Mouse (Mus musculus) heart, postnatal 0 days (tissue): Measurements from ENCODE around the gene Tekt2. TPM values are rescaled to one million over a fixed set of nuclear protein-coding genes. Genes with fewer than 3 reads are reported as not detected.

Experiments used
- ATAC-seq: fragments of 200-750 bp; cut with Nextera tagmentation; 2 replicates; pipeline ENCODE4 v1.8.0; 2017; ENCODE audit warnings: low read depth, moderate number of reproducible peaks, moderate library complexity; ENCODE audit not compliant: insufficient read depth
- DNase-seq: peaks from one replicate; pipeline ENCODE4 v3.0.0-alpha.2; 2016; ENCODE audit warnings: low spot score
- H3K27ac ChIP-seq: fragments of 300-500 bp; sonication (generic); 2 replicates; pipeline ENCODE4 v1.5.1; 2014; ENCODE audit warnings: low read depth, mild to moderate bottlenecking
- H3K27me3 ChIP-seq: fragments of 300-500 bp; sonication (generic); 2 replicates; pipeline ENCODE4 v1.6.1; 2014; ENCODE audit warnings: low read length, mixed read lengths; ENCODE audit not compliant: control insufficient read depth, insufficient read depth
- H3K36me3 ChIP-seq: fragments of 300-500 bp; sonication (generic); replicated peaks from 2 replicates; pipeline ENCODE4 v1.6.1; 2014; ENCODE audit warnings: low read length, mixed read lengths; ENCODE audit not compliant: control insufficient read depth, insufficient read depth
- H3K4me1 ChIP-seq: fragments of 300-500 bp; sonication (generic); 2 replicates; pipeline ENCODE4 v1.6.1; 2014; ENCODE audit warnings: antibody characterized with exemption; ENCODE audit not compliant: control insufficient read depth, insufficient read depth
- H3K4me2 ChIP-seq: fragments of 300-500 bp; sonication (generic); 2 replicates; pipeline ENCODE4 v1.6.1; 2014; ENCODE audit warnings: low read depth, mild to moderate bottlenecking, low read length, moderate library complexity
- H3K4me3 ChIP-seq: fragments of 300-500 bp; sonication (generic); 2 replicates; pipeline ENCODE4 v1.5.1; 2014; ENCODE audit warnings: low read depth, low read length
- H3K9ac ChIP-seq: fragments of 300-500 bp; sonication (generic); replicated peaks from 2 replicates; pipeline ENCODE4 v1.6.1; 2014; ENCODE audit warnings: low read depth, low read length, mixed read lengths
- H3K9me3 ChIP-seq: fragments of 300-500 bp; sonication (generic); replicated peaks from 2 replicates; pipeline ENCODE4 v1.6.1; 2016; ENCODE audit warnings: low read length; ENCODE audit not compliant: control insufficient read depth
- CTCF ChIP-seq: IDR thresholded peaks from 2 replicates; pipeline ENCODE4 v1.5.1; 2016; ENCODE audit warnings: antibody characterized with exemption, control low read depth, low read depth
- EP300 ChIP-seq: IDR thresholded peaks from 2 replicates; pipeline ENCODE4 v1.6.1; 2016; ENCODE audit warnings: antibody characterized with exemption, low read depth
- WGBS: fragments of 180-500 bp; shearing (Covaris S2); extraction: QIAGEN DNeasy Blood & Tissue Kit; methylation state at CpG from one replicate; pipeline ENCODE4 v1.1.7; 2014; 5-methylcytosine and 5-hydroxymethylcytosine counted together
- polyA plus RNA-seq: library from polyadenylated mRNA; unstranded; fragments of >200 nt; fragmentation: Nextera tagmentation; extraction: Ambion mirVana; gene quantifications from 2 replicates; pipeline ENCODE4 v1.2.1, GENCODE M21; 2015
- total RNA-seq: library from RNA; depleted of rRNA; stranded (reverse); fragments of >200 nt; gene quantifications from 2 replicates; pipeline ENCODE4 v1.2.3, GENCODE M21; 2014; ENCODE audit warnings: low replicate concordance

The Tekt2 gene
- total and polyA plus RNA-seq, 2 experiments from 2014 or later, result 0.27 TPM; not detected in 1

DNA sequence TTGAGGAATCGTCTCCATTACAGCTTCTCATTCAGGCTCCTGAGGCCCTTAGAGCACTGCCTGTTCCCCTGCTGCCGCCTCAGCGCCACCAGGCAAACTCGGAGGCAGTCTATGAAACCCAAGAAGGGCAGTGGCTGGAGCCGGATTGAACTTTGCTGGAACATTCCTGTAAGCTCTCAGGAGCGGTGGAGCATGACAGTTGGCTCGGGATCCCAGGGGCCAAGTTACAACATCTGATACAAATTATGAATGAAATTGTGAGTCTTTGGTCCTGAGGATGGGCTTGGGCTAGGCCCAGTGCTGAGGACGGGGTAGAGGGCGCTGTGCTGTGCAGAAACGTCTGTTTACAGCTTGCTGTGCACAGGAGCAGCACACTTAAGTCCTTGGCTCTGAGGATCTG lies 11.1 kb downstream of the Tekt2 start:
- Histone ChIP-seq H3K27ac (no peak overlapping the region), H3K9me3 (no peaks in the 10 kb centered on the region), H3K4me2 (no peak overlapping the region), H3K4me1 (0 out of 2 replicates have a peak, but pooled peaks cover 3% of the 10 kb centered on the region), H3K9ac (no peak overlapping the region), H3K27me3 (0 out of 2 replicates have a peak, but pooled peaks cover 3% of the 10 kb centered on the region), H3K36me3 (peaks cover 23% of the 10 kb centered on the region), H3K4me3 (no peak overlapping the region)
- TF ChIP-seq CTCF (no peak), EP300 (no peak)
- DNase-seq (no peak), ATAC-seq (no peak)
- WGBS, result 60% methylated on average over 10 of the region's 10 CpGs

GRCm38 (mm10) chr4:126313202-126313601 lies 12.3 kb downstream of the Tekt2 start:
- Histone ChIP-seq H3K4me2 (no peak overlapping the region), H3K27ac (no peak overlapping the region), H3K4me3 (no peak overlapping the region), H3K36me3 (peaks cover 21% of the 10 kb centered on the region), H3K4me1 (0 out of 2 replicates have a peak, but pooled peaks cover 3% of the 10 kb centered on the region), H3K9ac (no peak overlapping the region), H3K27me3 (0 out of 2 replicates have a peak, but pooled peaks cover 10% of the 10 kb centered on the region), H3K9me3 (no peaks in the 10 kb centered on the region)
- ATAC-seq (peak; percentile 27; the same call in 1 of the 2 replicates), DNase-seq (no peak)
- TF ChIP-seq EP300 (no peak), CTCF (no peak)
- WGBS, result 33% methylated on average over 5 of the region's 5 CpGs

- H3K4me1 ChIP-seq, result 0 out of 2 replicates have a peak, but pooled peaks cover 3% of the 10 kb centered on the region
- TF ChIP-seq EP300, result no peak
- TF ChIP-seq CTCF, result no peak
- H3K9ac ChIP-seq, result no peak overlapping the region
- WGBS, result 91% methylated on average over 16 of the region's 16 CpGs
- no peak overlapping the region for H3K4me2 ChIP-seq
- H3K36me3 ChIP-seq, result peaks cover 6% of the 10 kb centered on the region
- 0 out of 2 replicates have a peak, but pooled peaks cover 10% of the 10 kb centered on the region for H3K27me3 ChIP-seq
- no peak for DNase-seq
- no peak overlapping the region for H3K4me3 ChIP-seq
- H3K9me3 ChIP-seq, result no peaks in the 10 kb centered on the region
- H3K27ac ChIP-seq, result no peak overlapping the region
- no peak for ATAC-seq
Observed at GRCm38 (mm10) chr4:126311566-126312200, 13.8 kb downstream of the Tekt2 start.

DNA sequence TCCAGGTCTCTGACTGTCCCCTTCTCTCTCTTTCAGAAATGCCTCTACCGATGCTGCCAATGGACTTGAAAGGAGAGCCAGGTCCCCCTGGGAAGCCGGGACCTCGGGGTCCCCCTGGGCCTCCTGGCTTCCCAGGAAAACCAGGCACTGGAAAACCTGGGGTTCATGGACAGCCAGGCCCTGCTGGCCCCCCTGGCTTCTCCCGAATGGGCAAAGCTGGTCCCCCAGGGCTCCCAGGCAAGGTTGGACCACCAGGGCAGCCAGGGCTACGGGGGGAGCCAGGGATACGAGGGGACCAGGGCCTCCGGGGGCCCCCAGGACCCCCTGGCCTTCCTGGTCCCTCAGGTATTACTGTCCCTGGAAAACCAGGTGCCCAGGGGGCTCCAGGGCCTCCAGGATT lies 15.1 kb downstream of the Tekt2 start:
- no peaks in the 10 kb centered on the region for H3K9me3 ChIP-seq
- H3K4me3 ChIP-seq, result no peak overlapping the region
- 0 out of 2 replicates have a peak, but pooled peaks cover 10% of the 10 kb centered on the region for H3K27me3 ChIP-seq
- H3K9ac ChIP-seq, result no peak overlapping the region
- H3K4me1 ChIP-seq, result 0 out of 2 replicates have a peak, but pooled peaks cover 3% of the 10 kb centered on the region
- no peaks in the 10 kb centered on the region for H3K36me3 ChIP-seq
- no peak overlapping the region for H3K27ac ChIP-seq
- WGBS, result 68% methylated on average over 7 of the region's 7 CpGs
- DNase-seq (peak; percentile 0), ATAC-seq (no peak)
- no peak for TF ChIP-seq EP300
- no peak for TF ChIP-seq CTCF
- no peak overlapping the region for H3K4me2 ChIP-seq

DNA sequence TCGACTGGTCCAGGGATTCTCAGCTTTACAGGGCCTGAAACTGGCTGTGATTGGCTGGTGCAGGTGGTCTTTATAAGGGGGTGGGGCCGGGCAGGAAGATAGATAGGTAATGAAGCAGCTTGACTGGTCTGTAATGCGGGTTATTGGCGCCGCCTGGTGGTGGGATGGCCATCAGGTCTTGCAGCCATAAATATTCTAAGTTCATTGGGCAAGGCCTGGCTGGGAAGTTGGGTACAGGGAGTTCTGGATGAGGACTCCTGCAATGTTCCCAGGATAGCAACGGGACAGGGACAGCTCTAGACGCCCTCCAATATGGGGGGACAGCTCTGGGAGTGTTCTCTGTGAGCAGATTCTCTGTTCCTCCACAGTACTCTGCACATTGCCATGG lies 15.6 kb downstream of the Tekt2 start:
- TF ChIP-seq CTCF (peak; percentile 80), EP300 (no peak)
- Histone ChIP-seq H3K27me3 (0 out of 2 replicates have a peak, but pooled peaks cover 10% of the 10 kb centered on the region), H3K4me2 (peak overlapping the region; percentile 44; the same call in 1 of the 2 replicates), H3K9me3 (no peaks in the 10 kb centered on the region), H3K27ac (no peak overlapping the region), H3K4me1 (0 out of 2 replicates have a peak, but pooled peaks cover 3% of the 10 kb centered on the region), H3K9ac (no peak overlapping the region), H3K36me3 (no peaks in the 10 kb centered on the region), H3K4me3 (no peak overlapping the region)
- WGBS, result 0% methylated on average over 7 of the region's 7 CpGs
- peak; percentile 45 for DNase-seq
- peak; percentile 57; the same call in 1 of the 2 replicates for ATAC-seq
